Mouse (Mus musculus): ENCODE data around the gene 1700025G04Rik.

- TF ChIP-seq CTCF (IDR thresholded peaks at IDR 0.05; ENCODE audit: borderline replicate concordance, control insufficient read depth, extremely low read depth, insufficient read depth, low read length, poor library complexity) (no peak), POLR2A (IDR thresholded peaks at IDR 0.05; ENCODE audit: control insufficient read depth, extremely low read depth, insufficient read depth, low read length, poor library complexity) (no peak)
Measured at GRCm38 (mm10) chr1:151994271-151994670, 95.7 kb downstream of the 1700025G04Rik start.

Data from thymus, adult 2 months (tissue).